Mouse (Mus musculus) heart, embryonic 15.5 days (tissue): ENCODE results near the gene Tcf3. TPM values are rescaled to one million over a fixed set of nuclear protein-coding genes. Genes with fewer than 3 reads are reported as not detected.

Experiments
- ATAC-seq: fragments of 200-750 bp; cut with Nextera tagmentation; replicated peaks from 2 replicates; pipeline ENCODE4 v1.8.0; 2017; ENCODE audit warnings: low read depth, moderate TSS enrichment; ENCODE audit not compliant: insufficient number of reproducible peaks, insufficient read depth, low FRiP score
- H3K27ac ChIP-seq: fragments of 300-500 bp; sonication (generic); 2 replicates; pipeline ENCODE4 v1.5.1; 2015; ENCODE audit warnings: mild to moderate bottlenecking, inconsistent platforms
- H3K27me3 ChIP-seq: fragments of 300-500 bp; sonication (generic); 2 replicates; pipeline ENCODE4 v1.6.1; 2015; ENCODE audit warnings: inconsistent platforms
- H3K36me3 ChIP-seq: fragments of 300-500 bp; sonication (generic); 2 replicates; pipeline ENCODE4 v1.6.1; 2015; ENCODE audit warnings: mild to moderate bottlenecking, inconsistent platforms
- H3K4me1 ChIP-seq: fragments of 300-500 bp; sonication (generic); replicated peaks from 2 replicates; pipeline ENCODE4 v1.6.1; 2015; ENCODE audit warnings: inconsistent platforms
- H3K4me2 ChIP-seq: fragments of 300-500 bp; sonication (generic); 2 replicates; pipeline ENCODE4 v1.6.1; 2015; ENCODE audit warnings: inconsistent platforms, mild to moderate bottlenecking, moderate library complexity
- H3K4me3 ChIP-seq: fragments of 300-500 bp; sonication (generic); 2 replicates; pipeline ENCODE4 v1.5.1; 2015; ENCODE audit warnings: mild to moderate bottlenecking, inconsistent platforms
- H3K9ac ChIP-seq: fragments of 300-500 bp; sonication (generic); 2 replicates; pipeline ENCODE4 v1.6.1; 2015; ENCODE audit warnings: mild to moderate bottlenecking, inconsistent platforms
- H3K9me3 ChIP-seq: fragments of 300-500 bp; sonication (generic); replicated peaks from 2 replicates; pipeline ENCODE4 v1.6.1; 2016; ENCODE audit warnings: inconsistent platforms
- WGBS: fragments of 180-500 bp; shearing (Covaris S2); methylation state at CpG from one replicate; pipeline ENCODE4 v1.1.7; 2015; ENCODE audit warnings: mixed read lengths; 5-methylcytosine and 5-hydroxymethylcytosine counted together
- polyA plus RNA-seq: library from polyadenylated mRNA; unstranded; fragments of >200 nt; fragmentation: Nextera tagmentation; extraction: Ambion mirVana; gene quantifications from 2 replicates; pipeline ENCODE4 v1.2.1, GENCODE M21; 2015

Gene Tcf3
- polyA plus RNA-seq, 1 experiment from 2014 or later: 41.3 TPM

DNA sequence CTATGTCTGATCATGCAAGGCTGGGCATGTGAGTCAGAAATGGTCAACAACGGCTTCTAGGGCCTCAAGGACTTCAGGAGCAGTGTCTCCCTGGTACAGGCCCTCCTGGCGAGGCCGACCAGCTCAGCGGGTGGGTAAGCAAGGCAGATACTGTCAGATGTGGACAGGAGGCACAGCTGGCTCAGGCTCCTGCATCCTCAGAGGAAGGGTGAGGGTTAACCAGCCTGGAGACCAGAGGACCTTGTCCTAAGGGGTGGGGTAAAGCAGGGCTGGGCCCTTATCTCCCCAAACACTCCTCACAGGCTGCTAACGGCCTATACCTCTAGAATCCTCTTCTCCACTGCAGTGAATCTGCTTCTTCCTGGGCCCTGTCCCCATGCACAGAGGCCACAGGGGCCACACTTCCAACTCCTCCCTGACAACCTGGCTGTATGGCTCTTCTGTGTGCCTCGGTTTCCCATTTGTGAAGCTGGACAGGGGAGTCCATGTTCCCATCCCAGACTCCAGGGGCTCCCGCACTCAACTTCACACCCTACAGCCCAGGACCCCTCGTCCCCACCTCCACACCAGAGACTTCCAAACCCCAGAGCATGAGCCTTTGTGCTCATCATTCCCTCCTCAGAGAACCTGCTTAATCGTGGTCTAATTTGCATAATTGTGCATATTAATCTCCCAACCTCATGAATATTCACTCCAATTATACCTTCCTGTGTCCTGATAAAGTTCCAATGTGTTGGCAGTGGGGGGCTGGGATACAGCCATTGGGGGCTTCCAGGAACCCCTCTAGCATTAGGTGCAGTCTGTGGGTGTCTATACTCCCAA, 11.6 kb downstream of the Tcf3 start:
- WGBS: 82% methylated on average over 9 of the region's 9 CpGs
- Histone ChIP-seq H3K4me2 (no peak overlapping the region), H3K4me1 (peaks cover 36% of the 10 kb centered on the region), H3K27me3 (no peaks in the 10 kb centered on the region), H3K9me3 (no peaks in the 10 kb centered on the region), H3K36me3 (peaks cover 84% of the 10 kb centered on the region), H3K27ac (no peak overlapping the region), H3K9ac (no peak overlapping the region), H3K4me3 (no peak overlapping the region)
- ATAC-seq: no peak

DNA sequence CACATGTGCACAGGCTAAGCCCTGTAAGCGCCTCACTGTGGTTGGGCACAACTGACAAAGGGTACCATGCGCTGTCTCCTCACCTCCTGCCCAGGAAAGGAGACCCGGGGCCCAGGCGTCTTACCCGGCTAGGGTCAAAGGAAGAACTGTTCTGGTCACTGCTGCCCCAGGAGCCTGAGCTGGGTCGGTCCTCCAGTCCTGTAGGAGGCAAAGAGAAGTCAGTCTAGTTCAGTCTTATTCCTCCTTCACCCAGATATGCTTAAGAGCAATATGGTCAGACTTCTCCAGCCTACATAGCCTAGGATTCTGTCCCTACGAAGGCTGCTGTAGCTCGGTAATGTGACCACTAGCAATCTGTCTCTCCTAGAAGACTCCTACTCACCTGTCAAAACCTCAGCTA, 12.2 kb downstream of the Tcf3 start:
- Histone ChIP-seq H3K4me2 (no peak overlapping the region), H3K27ac (no peak overlapping the region), H3K4me1 (peaks cover 36% of the 10 kb centered on the region), H3K9ac (no peak overlapping the region), H3K4me3 (no peak overlapping the region), H3K27me3 (no peaks in the 10 kb centered on the region), H3K36me3 (peaks cover 84% of the 10 kb centered on the region), H3K9me3 (no peaks in the 10 kb centered on the region)
- WGBS: 88% methylated on average over 8 of the region's 8 CpGs
- no peak for ATAC-seq

DNA sequence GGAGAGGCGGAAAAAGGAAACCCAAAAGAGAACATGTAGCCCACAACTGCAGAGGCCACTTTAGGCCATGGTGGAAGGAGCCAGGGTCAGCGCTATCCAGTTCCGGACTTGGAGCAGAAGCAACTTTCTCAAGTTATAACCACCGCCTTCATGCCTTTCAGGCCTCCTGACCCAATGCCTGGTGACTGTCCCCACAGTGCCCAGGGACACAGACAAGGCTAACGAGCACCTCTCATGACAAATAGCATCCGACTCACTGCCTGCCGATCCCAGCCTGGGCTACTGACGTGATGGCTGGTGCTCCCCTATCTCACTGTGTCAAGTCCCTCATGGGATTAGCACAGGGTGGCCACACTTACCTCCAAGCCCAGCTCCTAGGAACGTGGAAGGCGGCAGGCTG, 12.7 kb downstream of the Tcf3 start:
- no peak overlapping the region for H3K9ac ChIP-seq
- no peak for ATAC-seq
- H3K4me2 ChIP-seq: no peak overlapping the region
- 89% methylated on average over 10 of the region's 10 CpGs for WGBS
- peaks cover 84% of the 10 kb centered on the region for H3K36me3 ChIP-seq
- H3K4me1 ChIP-seq: peaks cover 36% of the 10 kb centered on the region
- no peaks in the 10 kb centered on the region for H3K27me3 ChIP-seq
- no peak overlapping the region for H3K4me3 ChIP-seq
- H3K27ac ChIP-seq: no peak overlapping the region
- H3K9me3 ChIP-seq: no peaks in the 10 kb centered on the region

DNA sequence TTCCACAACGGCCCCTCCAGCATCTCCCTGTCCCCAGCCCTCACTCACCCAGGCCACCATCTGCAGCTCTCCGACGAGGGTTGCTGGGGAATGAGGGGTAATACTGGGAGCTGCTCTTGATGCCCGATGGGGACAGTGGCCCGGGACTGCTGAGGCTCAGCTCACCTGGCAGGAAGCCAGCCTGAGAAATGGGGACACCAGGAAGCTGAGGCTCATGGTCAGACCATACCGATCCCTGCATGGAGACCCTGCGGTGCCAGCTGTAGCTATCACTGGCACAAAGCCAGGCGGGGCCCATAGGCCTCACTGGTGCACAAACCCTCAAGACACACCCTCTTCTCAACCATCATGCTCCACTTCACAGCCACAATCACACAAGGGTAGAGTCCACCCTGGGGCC, 14.0 kb downstream of the Tcf3 start:
- Histone ChIP-seq H3K27me3 (no peaks in the 10 kb centered on the region), H3K36me3 (peaks cover 84% of the 10 kb centered on the region), H3K4me3 (no peak overlapping the region), H3K4me1 (peaks cover 36% of the 10 kb centered on the region), H3K4me2 (no peak overlapping the region), H3K9ac (no peak overlapping the region), H3K27ac (no peak overlapping the region), H3K9me3 (no peaks in the 10 kb centered on the region)
- ATAC-seq: no peak
- WGBS: 63% methylated on average over 8 of the region's 8 CpGs

DNA sequence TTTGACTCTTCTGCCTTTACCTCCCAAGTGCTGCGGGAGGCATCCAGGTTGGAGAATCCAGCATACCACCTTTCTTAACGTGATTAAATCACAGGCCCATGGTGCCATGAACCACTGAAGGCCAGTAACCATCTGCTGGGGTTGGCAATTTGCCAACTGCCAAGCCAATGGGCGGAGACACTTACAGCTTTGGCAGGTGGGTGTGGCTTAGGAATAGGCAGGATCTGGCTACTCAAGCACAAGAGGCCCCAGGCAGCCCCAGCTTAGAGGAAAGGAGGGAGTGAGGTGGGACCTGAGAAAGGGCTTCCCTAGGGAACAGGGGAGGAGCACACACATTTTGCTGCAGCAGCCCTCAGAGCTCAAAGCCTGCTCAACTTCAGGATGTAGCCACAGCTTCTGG, 15.1 kb downstream of the Tcf3 start:
- peaks cover 85% of the 10 kb centered on the region for H3K36me3 ChIP-seq
- H3K4me1 ChIP-seq: peaks cover 28% of the 10 kb centered on the region
- H3K27ac ChIP-seq: no peak overlapping the region
- no peaks in the 10 kb centered on the region for H3K27me3 ChIP-seq
- H3K4me2 ChIP-seq: no peak overlapping the region
- H3K9ac ChIP-seq: no peak overlapping the region
- no peak overlapping the region for H3K4me3 ChIP-seq
- H3K9me3 ChIP-seq: no peaks in the 10 kb centered on the region
- 61% methylated on average over 3 of the region's 3 CpGs for WGBS
- no peak for ATAC-seq

DNA sequence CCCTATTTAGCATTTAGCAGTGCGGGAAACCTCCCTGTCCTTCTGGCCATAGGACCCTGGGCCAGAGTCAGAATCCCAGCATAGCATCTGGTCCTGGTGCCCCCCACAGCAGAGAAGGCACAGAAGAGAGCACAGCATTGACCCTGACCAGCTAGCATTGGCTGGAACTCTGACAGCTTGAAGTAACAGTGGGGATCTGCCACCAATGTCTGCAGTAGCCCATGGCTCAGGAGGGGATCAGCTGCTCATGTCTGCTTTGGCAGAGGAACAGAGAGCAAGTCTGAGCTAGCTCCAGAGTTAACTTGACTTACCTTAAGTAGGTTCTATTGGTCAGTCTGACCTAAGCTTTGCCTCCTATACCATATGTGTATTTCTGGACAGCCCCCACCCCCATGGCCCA, 15.6 kb downstream of the Tcf3 start:
- H3K27ac ChIP-seq: no peak overlapping the region
- no peaks in the 10 kb centered on the region for H3K9me3 ChIP-seq
- peaks cover 90% of the 10 kb centered on the region for H3K36me3 ChIP-seq
- no peaks in the 10 kb centered on the region for H3K27me3 ChIP-seq
- WGBS: 96% methylated on average over 1 of the region's 1 CpGs
- ATAC-seq: no peak
- H3K4me2 ChIP-seq: no peak overlapping the region
- H3K4me3 ChIP-seq: no peak overlapping the region
- peaks cover 30% of the 10 kb centered on the region for H3K4me1 ChIP-seq
- no peak overlapping the region for H3K9ac ChIP-seq

DNA sequence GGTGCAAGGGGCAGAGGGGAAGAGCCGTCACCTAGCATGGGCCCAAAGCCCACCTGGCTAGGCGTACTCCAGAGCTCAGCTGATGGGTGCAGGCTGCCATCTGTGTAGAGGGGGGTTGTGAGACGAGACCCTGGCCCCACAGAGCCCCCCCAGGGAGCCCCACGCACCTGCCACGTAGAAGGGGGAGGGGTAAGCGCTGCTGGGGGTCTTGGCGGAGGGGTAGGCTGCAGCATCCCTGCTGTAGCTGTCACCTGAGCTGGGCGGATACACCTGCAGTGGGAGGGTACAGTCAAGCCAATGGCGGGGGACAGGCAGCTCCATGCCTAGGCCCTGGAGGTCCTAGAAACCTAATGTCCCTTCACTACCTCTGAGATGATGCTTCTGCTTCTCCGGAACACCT, 16.1 kb downstream of the Tcf3 start:
- Histone ChIP-seq H3K4me2 (no peak overlapping the region), H3K36me3 (peaks cover 94% of the 10 kb centered on the region), H3K4me1 (peaks cover 34% of the 10 kb centered on the region), H3K27me3 (no peaks in the 10 kb centered on the region), H3K4me3 (no peak overlapping the region), H3K9ac (no peak overlapping the region), H3K27ac (no peak overlapping the region), H3K9me3 (no peaks in the 10 kb centered on the region)
- no peak for ATAC-seq
- WGBS: 93% methylated on average over 10 of the region's 10 CpGs

DNA sequence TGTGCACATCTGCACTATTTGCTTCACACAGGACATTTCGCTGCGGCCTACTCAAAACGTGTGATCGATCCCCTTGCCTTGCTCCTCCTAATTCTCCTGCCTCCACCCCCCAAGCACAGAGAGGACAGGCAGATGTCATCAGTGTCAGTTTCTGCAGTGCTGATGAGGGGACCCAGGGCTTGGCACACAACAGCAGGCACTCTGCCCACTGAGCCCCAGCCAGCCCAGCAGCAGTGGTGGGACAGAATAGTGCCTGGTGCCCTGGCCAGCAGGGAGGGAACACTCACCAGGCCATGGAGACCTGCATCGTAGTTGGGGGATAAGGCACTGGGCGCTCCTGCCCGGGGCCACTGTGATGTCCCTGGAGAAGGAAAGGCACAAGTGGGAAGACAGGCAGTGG, 17.9 kb downstream of the Tcf3 start:
- no peaks in the 10 kb centered on the region for H3K27me3 ChIP-seq
- ATAC-seq: no peak

DNA sequence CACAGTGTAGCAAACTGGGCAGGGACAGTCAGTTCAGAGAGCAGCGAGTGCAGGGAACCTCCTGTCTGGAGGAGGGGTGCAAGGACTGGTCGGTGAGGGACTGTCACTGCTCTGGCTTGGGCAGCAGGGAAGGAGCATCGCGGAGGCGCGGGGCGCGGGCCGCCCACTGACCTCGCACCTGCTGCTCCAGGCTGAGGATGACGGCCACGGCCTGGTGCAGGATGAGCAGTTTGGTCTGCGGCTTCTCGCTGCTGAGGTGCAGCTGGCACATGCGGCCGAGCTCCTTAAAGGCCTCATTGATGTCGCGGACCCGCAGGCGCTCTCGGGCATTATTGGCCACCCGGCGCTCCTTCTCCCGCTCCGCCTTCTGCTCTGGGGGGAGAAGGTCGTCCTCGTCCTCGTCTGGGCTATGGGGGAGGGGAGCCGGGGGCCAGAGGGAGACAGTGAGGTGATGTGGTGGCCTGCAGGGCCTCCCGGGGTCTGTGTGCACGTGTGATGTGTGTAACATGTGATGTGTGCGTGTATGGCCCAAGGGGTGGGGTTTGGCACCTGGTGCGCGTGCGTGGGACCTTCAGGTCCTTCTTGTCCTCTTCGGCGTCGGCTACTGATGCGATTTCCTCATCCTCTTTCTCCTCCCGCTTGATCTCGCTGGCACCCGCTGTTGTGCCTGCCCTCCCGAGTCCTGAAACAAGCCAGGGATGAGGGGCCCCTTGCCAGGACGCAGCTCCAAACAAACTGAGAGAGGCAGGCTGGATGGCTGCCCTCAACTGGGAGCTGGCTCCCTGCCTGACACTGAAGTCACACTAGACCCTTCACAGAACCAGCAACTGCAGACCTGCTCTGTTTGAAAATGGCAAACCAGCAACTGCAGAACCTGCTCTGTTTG, 20.5 kb downstream of the Tcf3 start:
- Histone ChIP-seq H3K4me1 (peaks cover 9% of the 10 kb centered on the region), H3K27me3 (no peaks in the 10 kb centered on the region), H3K9me3 (no peaks in the 10 kb centered on the region), H3K36me3 (peaks cover 86% of the 10 kb centered on the region), H3K9ac (peak overlapping the region; percentile 25; the same call in 1 of the 2 replicates), H3K27ac (peak overlapping the region; percentile 56), H3K4me3 (no peak overlapping the region), H3K4me2 (no peak overlapping the region)
- ATAC-seq: no peak
- WGBS: 83% methylated on average over 44 of the region's 44 CpGs

More for the DNA sequence above, 17.9 kb downstream of the Tcf3 start:
- Histone ChIP-seq H3K4me1 (peaks cover 31% of the 10 kb centered on the region), H3K4me2 (no peak overlapping the region), H3K9me3 (no peaks in the 10 kb centered on the region), H3K9ac (no peak overlapping the region), H3K4me3 (no peak overlapping the region), H3K36me3 (peaks cover 94% of the 10 kb centered on the region), H3K27ac (no peak overlapping the region)
- 91% methylated on average over 7 of the region's 7 CpGs for WGBS

DNA sequence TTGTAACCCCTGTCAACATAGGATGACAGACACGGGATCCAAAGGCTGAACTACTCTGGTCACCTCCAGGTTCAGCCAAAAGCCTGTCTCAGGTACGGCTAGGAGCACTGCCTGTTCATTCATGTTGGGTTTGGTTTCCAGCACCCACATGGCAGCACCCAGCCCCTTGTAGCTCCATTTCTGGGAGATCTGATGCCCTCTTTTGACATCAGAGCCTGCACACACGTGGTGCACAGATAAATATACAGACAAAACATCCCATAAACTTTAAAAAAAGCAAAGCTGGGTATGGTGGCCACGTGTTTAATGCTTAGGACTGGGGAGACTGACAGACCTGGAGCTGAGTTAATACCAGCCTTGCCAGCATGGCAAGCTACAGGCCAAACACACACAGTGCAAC, 25.5 kb downstream of the Tcf3 start:
- 56% methylated on average over 4 of the region's 4 CpGs for WGBS
- 0 out of 2 replicates have a peak overlapping the region, but pooled peaks have one; percentile 86 for H3K27ac ChIP-seq
- ATAC-seq: no peak

DNA sequence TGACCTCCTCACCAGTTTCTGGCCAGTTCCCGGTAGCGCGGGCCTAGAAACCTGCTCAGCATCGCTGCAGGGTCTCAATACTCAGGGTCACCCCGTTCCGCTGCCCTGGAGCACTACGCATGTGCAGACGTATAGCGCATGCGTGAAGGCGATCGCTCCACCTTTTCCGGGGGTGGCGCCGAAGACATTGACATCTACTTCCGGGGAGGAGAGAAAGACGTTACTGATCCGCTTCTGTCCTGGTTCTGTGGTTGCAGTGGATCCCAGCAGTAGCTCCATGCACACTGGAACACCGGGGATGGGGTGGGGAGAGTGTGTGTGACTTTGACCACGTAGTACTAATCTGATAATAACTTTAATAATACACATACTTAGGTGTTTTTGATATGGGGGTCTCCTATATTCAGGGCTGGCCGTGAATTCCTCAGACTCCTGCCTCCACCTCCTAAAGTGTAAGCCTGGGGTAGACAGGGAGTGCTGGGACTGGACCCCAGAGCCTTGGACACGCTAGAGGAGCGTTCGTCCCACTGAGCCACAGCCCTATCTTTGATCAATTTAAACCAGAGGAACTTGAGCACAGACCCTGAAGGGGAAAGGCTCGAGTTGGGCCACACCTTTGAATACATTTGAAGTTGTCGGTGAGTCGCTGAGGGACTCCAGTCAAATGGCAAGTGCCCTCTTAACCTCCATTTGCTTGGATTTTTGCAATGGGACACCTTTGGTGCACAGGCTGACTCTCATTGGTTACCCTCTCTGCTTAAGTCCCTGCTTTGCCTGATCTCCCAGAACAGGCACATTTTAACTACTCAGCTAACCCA, 26.6 kb downstream of the Tcf3 start, which contains the start of gene Uqcr11:
Uqcr11 (minus strand) TSS at position 147 of the 818 bp plus-strand sequence.
- Histone ChIP-seq H3K9ac (peak within 1 kb of the TSS; percentile 91), H3K4me1 (peaks cover 31% of the 10 kb centered on the region), H3K4me2 (peak within 1 kb of the TSS; percentile 78), H3K27me3 (no peaks in the 10 kb centered on the region), H3K9me3 (no peaks in the 10 kb centered on the region), H3K27ac (peak within 1 kb of the TSS; percentile 86), H3K36me3 (peaks cover 54% of the 10 kb centered on the region), H3K4me3 (peak within 1 kb of the TSS; percentile 85)
- under 1% methylated on average over 27 of the region's 27 CpGs for WGBS
- ATAC-seq: peak; percentile 82

More for the DNA sequence above, 25.5 kb downstream of the Tcf3 start:
- Histone ChIP-seq H3K9me3 (no peaks in the 10 kb centered on the region), H3K4me1 (peaks cover 36% of the 10 kb centered on the region), H3K4me2 (no peak overlapping the region), H3K27me3 (no peaks in the 10 kb centered on the region), H3K4me3 (no peak overlapping the region), H3K36me3 (peaks cover 55% of the 10 kb centered on the region), H3K9ac (no peak overlapping the region)
